Mouse (Mus musculus) spleen, postnatal 10 days (tissue): ENCODE data around the gene Fcgbp.
A peak's percentile ranks its signal among the peaks of the same experiment; 100 is the strongest.
"Not testable (repeated sequence)": the region's sequence is repeated elsewhere in the genome, so short reads cannot be mapped to it uniquely, and the experiment has no call there.

ENCODE experiments used
- DNase-seq, 2 experiments: peaks; one replicate each; pipeline ENCODE4 v3.0.0; 2021 to 2022; ENCODE audit warnings: low spot score in 2 of 2

Fcgbp gene

GRCm38 (mm10) chr7:28149841-28150240, 78.8 kb downstream of the Fcgbp start:
- no peak for DNase-seq

DNA sequence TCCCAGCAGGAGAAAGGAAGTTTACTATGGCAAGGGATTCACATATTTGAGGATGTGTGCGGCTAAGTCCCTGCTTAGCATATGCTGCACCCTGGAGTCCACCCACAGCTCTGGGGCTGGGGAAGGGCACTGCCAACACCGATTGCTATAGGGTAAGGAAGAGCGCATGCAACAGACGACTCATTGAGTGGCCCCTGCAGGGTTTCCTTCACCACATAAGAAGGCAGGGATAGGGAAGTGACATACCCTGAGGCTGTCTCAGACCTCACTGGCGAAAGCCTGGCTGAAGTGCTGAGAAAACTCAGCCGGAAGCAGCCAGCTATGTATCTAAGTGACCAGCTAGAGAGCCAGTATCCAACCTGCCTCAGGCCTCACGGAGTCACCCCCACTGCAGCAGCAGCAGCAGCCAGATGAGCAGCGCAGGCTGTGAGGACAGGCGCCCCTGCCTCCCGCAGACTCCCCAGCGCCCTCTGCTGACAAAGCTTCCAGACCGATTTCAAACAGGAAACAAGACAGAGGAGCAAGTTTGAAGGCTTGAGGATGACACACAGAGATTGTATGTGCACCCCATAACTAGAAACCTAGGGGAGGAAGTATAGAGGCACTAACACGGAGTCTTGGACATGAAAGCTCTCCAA, 80.7 kb downstream of the Fcgbp start:
- DNase-seq = peak; percentile 21 to 71

DNA sequence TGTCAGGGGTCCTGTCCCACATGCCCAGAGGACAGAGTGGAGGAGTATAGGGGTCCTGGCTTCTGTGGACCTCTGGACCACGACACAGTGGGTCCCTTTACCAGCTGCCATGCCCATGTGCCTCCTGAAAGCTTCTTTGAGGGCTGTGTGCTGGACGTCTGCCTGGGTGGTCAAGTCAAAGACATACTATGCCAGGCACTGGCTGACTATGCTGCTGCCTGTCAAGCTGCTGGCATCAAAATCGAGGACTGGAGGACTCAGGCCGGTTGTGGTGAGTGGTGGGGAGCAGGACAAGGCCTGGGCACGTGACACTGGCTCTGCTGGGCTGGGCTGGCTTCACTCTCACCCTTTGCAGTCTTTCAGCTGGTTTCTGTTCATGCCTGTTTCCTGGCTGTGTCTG, 82.6 kb downstream of the Fcgbp start:
- not testable (repeated sequence) for DNase-seq

- DNase-seq = no peak
Observed at GRCm38 (mm10) chr7:28159292-28159691, 88.3 kb downstream of the Fcgbp start.

GRCm38 (mm10) chr7:28159893-28160292, 88.9 kb downstream of the Fcgbp start:
- DNase-seq = no peak

- DNase-seq = no peak
Observed at GRCm38 (mm10) chr7:28161163-28161749, 90.2 kb downstream of the Fcgbp start.

DNA sequence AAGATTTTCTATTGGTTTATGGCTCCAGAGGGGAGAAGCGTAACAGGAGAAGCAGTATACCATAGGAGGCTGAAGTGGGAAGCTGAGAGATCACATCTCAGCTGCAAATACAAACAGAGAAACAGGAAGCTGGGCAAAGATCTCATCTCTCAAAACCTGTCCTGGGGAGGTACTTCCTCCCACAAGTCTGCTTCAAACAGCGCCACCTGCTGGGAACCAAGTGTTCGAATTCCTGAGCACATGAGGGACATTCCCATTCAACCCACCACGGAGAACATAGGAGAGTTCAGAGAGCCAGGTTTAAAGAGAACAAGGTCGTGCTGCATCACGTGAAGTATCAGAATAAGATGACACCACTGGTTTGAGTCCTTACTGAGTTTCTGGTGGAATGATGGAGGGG, 94.4 kb downstream of the Fcgbp start:
- no peak for DNase-seq

DNA sequence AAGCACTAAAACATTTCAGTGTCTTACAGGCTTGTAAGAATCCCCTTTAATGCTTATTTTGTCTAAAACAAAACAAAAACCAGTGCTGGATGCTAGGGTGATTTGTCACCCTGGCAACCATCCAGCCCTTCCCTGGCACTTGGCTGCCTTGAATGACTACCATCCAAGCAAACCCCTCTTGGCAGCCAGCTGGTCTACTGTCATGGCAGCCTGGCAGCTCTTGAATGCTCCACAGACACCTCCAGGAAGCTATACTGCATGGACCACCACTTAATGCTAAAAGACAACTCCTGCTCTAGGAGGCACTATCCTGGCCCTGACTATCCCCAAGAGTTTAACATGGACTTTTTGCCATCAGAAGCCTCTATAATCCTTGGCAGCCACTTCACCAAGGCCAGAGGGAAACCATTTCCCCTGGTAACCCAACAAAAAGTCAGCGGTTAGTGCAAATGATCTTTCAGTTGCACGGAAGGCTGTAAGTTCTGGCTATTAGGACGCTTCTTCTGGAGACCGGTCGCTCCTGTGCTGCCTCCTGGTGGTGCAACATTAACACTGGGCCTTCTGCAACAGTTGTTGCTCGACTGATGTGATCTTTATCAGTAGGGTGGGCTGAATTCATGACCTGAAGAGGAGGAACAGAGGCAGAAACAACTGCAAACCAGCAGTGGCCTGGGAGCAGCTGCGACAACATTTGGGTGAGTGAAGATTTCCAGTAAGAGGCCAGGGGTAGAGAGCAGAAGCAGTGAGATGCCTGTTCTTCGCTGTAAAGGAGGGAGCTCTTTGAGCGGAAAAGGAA, 97.5 kb downstream of the Fcgbp start:
- peak; percentile 61 to 87 for DNase-seq

DNA sequence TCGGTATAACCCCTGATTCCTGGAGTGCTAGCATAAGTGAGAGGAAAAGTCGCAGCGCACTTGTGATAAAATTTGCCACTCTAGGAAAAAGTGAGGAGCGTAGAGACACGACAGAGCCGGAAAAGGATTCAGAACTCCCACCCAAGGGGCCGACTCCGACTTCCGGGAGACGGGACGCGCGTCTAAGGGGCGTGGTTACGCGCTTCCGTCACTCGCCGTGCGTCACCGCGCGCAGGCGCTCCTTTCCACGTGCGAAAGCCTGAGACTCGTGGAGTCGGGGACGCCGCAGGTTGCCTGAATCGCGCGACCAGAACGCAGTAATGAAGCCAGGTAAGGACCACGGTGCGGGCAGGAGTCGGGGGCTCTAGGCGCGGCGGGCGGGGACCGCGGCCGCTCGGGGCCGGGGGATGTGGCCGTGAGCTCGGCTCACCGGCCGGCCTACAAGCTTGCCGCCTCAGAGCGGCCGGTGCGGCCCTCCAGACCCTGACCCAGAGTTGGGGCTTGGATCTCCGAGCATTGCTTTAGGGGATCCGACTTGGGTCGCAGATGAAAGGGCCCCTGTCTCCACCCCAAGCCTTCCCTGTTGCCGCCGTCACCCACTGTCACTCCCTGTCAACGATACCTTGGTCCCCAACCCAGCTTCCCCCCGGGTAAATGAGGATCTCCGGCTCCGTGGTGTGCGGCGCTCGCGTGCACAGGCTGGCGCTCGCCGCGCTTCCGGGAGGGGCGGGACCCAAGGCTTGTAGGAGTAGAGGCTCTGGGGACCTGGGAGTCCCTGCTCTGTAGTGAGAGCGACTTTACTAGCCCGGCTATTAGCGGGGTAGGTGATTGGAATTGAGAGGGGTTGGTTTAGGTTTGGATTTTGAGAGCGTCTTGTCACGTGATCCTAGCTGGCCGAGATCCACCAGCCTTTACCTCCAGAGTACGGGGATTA, 98.7 kb downstream of the Fcgbp start, which contains the start of gene Fbl:
TSS of gene Fbl (plus strand) at position 222 of the 934 bp plus-strand sequence.
- peak; percentile 76 to 92 for DNase-seq
